Mouse (Mus musculus): ENCODE data around the gene Slc16a9.

DNA sequence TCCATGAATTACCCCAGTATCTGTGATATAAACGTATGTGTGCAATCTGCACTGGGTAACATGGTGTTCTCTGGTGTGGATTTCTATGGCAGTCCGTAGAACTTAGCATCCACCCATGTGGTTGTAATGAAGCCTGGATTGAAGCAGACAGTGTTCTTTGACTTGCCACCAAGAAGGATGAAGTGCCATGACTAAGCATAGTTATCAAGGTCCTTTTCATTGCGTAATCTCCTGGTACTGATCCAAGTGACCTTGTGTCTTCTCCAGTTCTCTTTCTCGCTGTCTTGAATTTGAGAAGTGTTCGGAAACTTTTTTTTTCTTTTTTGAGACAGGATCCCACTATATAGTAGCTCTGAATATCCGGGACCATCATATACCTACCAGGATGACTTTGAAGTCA is 20.3 kb upstream of the Slc16a9 start:
- TF ChIP-seq CTCF (IDR thresholded peaks at IDR 0.05; ENCODE audit: control insufficient read depth, insufficient read depth, low read length) (no peak), POLR2A (IDR thresholded peaks at IDR 0.05; ENCODE audit: borderline replicate concordance, control insufficient read depth, low read depth, low read length) (no peak)
